Mouse (Mus musculus): Measurements from ENCODE around the gene Arhgap24.

The Arhgap24 gene

DNA sequence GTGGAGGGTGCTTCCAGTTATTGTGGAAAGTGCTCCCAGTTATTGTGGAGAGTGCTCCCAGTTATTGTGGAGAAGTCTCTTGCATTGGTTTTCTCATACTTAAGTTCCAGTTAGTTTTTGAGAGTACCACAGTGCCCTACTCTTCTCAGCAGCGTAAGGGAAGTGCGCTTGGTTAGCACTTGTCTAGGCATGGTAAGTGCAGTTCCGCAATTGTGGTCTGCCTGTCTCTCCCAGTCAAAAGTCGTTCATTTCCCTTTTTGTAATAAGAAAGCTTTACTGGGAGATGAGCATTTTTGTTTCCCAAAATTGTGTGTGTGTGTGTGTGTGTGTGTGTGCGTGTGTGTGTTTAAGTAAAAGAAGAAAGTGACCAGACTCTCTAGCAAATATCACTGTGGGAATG lies 17.6 kb downstream of the Arhgap24 start:
- CTCF ChIA-PET = interaction anchor here (0.6 kb wide), 1 partner anchor 1272 kb away, joined by 3 read pairs; no protein-coding TSS in a partner anchor

- CTCF ChIA-PET = no interaction called here
Observed at GRCm38 (mm10) chr5:102502333-102502732, 21.1 kb downstream of the Arhgap24 start.

DNA sequence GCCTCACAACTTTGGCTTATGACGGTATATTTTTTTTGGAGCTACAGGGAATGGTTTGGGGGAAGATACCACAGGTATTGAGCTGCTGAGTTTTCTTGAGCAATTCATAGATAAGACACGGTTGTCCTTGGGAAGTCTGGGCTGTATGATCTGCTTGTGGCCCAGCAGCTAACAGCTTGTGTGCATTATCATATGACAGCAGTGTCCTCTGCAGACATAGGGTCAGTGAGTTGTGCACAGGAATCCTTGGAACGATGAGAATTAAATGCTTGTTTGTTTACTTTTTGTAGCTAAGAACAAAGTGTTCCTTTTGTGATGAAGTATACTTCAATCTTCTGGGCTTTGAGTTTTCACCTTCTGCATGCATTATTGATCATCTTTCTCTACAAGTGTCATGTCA lies 21.9 kb downstream of the Arhgap24 start:
- CTCF ChIA-PET = interaction anchor here (0.5 kb wide), 1 partner anchor 80 kb away, joined by 3 read pairs; no protein-coding TSS in a partner anchor

GRCm38 (mm10) chr5:102503868-102504267 lies 22.7 kb downstream of the Arhgap24 start:
- CTCF ChIA-PET = no interaction called here

DNA sequence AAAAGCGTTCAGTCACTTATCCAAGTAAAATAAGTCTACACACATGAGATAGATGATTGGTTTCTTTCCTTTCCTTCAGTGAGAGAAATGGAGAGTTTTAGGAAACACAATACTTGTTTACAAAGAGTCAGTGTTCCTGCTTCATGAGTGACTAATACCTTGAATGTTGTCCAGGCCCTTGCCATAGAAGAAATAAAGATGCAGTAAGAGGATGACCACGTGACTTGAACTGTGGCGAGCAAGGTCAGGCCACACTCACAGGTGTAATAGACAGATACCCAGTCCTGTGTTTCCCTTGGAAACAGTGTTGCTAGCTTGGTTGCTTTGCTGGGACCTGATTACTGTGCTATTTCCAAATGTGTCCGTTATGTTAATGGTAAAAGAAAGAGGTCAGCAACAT lies 23.4 kb downstream of the Arhgap24 start:
- CTCF ChIA-PET = no interaction called here

DNA sequence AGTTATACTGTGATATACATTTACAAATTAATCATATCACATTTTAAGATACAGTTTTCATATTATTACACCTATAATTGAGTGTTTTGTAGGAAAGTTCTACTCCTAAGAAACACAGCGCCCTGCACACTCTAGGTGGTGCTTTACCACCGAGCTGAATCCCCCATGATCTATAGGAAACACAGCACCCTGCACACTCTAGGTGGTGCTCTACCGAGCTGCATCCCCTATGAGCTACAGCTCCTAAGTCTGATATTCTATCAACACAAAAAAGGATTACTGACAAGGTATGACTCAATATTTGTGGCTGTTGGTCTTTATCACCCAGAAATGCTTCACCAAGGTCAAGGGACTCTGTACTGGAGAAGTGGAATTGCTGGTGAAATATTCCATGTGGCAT lies 27.0 kb downstream of the Arhgap24 start:
- CTCF ChIA-PET = no interaction called here

DNA sequence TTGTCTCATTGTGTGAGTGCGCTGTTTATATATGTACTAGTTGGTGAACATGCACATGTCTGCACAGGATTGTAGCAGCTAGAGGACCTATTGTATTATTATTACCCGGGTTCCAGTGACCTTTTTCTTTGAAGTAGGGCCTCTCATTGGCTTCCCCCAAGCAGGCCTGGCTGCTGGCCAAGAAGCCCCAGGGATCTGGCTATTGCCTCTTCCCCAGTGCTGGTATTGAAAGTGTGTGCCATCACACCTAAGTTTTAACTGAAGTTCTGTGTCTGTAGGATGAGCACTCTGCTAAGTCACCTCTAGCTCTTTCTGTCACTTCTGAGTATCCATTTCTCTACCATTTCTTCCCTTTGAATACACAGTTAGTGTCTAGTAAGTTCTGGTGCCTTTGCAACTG lies 28.2 kb downstream of the Arhgap24 start:
- CTCF ChIA-PET = no interaction called here

- CTCF ChIA-PET = no interaction called here
Observed at GRCm38 (mm10) chr5:102511651-102512050, 30.5 kb downstream of the Arhgap24 start.

DNA sequence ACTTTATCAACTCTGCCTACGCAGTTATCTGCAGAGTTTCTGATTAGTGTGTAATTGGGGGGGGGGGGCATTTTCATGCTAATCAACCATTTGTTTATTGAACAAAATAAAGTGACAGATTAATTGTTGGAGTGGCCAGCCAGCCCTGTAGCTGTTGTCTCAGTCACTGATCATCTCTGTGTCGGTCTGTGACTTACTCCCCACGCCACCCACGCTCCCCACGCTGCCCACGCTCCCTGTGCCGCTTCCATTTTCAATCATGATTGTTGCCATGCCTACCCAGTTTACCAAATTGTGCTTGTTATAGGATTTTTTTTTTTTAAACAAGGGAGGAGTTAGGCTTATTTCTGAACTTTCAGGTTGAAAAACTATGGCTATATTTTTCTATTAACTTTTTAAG lies 34.3 kb downstream of the Arhgap24 start:
- CTCF ChIA-PET = no interaction called here

- CTCF ChIA-PET = no interaction called here
Observed at GRCm38 (mm10) chr5:102520506-102520905, 39.3 kb downstream of the Arhgap24 start.

GRCm38 (mm10) chr5:102535311-102535710 lies 54.1 kb downstream of the Arhgap24 start:
- CTCF ChIA-PET = no interaction called here

DNA sequence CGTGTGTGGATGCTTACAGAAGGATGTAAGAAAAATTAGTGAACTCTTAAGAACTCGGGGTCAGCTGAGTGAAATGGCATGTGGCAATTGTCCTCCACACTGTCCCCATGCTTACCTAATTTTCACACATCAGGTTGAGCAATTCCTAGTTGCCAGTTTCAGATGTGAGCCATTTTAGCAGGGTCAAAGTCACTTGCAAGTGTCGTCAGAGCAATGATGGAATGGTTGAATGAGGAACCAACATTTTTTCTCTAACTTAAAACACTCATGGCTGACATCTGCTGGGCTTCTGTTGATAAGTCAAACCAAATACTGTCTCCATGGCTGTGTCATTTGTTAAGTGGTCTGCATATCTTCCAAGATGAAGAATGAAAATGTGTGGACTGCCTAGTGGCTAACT lies 56.6 kb downstream of the Arhgap24 start:
- CTCF ChIA-PET = interaction anchor here (0.7 kb wide), 1 partner anchor 115 kb away, joined by 3 read pairs; no protein-coding TSS in a partner anchor

GRCm38 (mm10) chr5:102546296-102546695 lies 65.1 kb downstream of the Arhgap24 start:
- CTCF ChIA-PET = no interaction called here

DNA sequence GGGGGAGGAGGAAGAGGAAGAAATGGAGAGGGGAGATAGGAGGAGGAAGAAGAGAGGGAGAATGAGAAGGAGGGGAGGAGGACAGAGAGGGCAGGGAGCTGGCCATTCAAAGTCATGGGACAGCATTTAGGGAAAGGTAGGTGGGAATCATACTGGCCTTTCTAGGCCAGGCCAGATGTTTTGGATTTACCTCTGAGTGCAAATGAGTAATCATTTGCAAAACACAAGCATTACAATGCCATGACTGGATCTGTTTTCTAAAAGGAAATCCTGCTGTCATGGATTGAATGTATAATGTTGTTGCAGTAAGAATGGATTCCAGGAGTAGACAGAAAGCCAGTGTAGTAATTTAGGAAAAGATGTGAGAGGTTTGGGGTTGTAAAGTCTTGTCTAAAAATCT lies 66.6 kb downstream of the Arhgap24 start:
- CTCF ChIA-PET = no interaction called here

DNA sequence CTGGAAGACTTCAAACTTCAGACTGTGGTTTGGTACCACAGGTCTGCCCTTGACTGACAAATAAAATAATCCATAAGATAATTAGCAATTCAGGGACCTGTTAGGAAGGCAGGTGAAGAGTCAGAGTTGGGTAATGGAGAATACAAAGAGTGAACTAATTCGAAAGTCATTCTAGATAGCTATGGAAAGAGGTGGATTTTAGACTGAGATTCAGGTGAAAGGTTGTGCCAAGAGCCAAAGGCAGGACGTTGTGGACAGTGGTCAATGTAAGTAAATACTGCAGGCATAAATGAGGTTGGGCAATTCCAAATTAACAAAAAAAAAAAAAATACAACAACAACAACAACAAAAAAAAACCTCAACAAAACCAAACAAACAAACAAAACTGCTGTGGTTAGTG lies 67.2 kb downstream of the Arhgap24 start:
- CTCF ChIA-PET = no interaction called here

DNA sequence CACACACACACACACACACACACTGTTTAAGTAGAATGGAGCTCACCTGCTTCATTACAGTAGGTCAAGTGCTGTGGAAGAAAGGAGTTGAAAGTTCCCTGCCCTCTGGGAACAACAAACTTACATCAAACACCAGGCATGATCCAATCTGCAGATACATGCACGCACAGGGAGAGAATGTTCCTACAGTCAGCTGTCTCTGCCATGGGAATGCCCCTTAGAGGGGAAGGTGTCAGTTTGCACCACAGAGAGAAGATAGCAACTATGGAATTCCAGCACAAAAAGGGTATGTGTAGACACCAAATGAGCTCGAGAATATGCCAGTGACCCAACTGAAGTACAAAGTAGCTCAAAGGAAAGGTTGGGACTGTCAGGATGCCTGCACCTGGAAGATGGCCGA lies 69.0 kb downstream of the Arhgap24 start:
- CTCF ChIA-PET = interaction anchor here (0.7 kb wide), 1 partner anchor 54 kb away, joined by 3 read pairs; no protein-coding TSS in a partner anchor

- CTCF ChIA-PET = no interaction called here
Observed at GRCm38 (mm10) chr5:102550870-102551637, 69.9 kb downstream of the Arhgap24 start.

- CTCF ChIA-PET = no interaction called here
Observed at GRCm38 (mm10) chr5:102552533-102552932, 71.3 kb downstream of the Arhgap24 start.

DNA sequence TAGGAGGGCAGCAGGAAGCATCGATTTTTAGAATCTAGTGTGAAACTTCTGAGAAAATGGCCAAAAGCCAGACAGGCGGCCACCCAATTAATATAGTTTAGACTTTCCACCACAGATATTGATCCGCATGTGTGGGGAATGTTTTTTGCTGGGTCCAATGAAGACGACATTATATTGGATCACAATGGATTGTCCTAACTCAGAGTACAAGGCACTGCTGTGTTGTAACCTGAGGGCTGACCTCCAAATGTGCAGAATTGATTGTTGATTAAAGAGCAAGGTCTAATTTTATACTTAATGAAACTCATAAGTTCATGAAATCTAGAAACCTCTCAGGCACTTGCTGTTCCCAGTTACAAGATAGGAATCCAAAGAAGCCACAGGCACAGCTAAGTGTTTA lies 74.8 kb downstream of the Arhgap24 start:
- CTCF ChIA-PET = no interaction called here

DNA sequence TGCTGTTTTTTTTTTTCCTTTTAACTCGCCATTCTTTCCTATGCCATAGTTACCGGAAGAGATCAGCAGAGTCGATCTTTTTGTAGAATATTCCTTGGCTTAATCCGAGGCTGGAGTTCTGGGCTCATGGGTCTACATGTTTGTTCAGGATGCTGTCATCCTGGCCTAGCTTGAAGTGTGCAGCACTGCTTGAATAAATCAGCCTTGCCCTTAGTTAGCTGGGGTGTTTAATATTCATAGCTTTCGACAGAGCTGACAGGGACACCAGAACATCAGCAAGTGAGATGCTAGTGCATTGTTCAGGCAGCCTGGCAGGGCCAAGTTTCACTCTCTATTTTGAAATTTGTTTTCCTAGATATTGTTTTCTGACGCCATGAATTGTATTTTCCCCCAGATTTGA lies 79.1 kb downstream of the Arhgap24 start:
- CTCF ChIA-PET = no interaction called here

DNA sequence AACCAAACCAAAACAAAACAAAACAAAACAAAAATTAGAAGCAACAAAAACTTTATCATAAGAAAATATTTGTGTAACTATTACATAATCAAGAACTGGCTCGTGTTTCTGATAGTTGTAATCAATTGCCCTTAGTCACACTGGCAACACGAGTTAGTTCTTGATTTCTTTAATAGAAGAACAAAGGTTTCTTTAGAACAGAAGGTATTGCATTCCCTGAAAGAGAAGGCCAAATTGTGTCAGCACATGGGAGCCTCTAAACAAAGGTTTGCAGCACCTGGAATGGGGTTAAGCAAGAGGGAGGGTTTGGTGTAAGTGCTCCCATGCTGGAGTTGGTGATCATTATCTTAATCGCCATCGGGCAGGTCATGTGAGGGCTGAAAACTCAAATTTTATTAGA lies 82.8 kb downstream of the Arhgap24 start:
- CTCF ChIA-PET = no interaction called here

DNA sequence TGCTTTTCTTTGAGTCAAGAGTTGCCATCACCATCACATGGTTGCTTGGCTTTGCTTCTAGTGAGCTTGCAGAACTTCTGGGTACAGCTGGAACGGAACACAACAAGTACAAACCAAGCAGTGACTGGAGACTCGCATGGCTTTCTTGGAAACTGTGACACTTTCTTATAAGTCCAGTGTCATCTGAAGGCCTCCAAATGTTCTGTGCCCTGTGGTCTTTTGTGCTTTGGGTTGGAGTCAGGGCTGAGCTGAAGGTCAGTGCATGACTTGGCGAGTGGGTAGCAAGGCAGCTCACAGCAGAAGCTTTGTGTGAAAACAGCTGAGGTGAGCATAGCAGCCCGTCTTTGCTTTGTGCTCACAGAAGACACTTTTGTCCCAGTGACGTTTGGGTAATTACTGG lies 87.6 kb downstream of the Arhgap24 start:
- CTCF ChIA-PET = no interaction called here

- CTCF ChIA-PET = no interaction called here
Observed at GRCm38 (mm10) chr5:102571445-102571844, 90.3 kb downstream of the Arhgap24 start.

DNA sequence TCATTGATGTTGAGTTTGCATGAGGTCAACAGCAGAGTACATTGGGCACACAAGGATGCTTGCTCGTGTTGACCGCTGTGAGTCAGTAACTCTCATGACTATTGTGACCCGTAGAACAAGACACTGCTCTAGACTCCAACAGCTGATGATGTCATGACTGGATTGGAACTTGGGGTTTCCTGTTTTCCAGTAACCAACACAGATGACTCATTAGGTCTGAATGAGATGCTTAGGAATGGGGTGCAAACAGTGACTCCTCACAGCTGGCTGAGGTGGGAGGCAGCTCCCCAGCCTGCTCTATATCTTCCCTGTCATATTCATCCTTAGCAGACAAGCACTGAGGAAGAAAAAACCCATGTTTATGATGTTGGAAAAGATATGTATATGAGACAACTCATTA lies 95.6 kb downstream of the Arhgap24 start:
- CTCF ChIA-PET = no interaction called here

Data from spleen, embryonic (tissue).